Mouse (Mus musculus): ENCODE measurements at regions not wholly inside any gene's neighbourhood (a gene's known extent, or its start where the extent isn't known, plus 50 kb on each side); places are given as distances from the start of the nearest gene placed in this dataset.

- DNase-seq (ENCODE audit: low read depth, low spot score) = peak; percentile 64
These were observed 124.9 kb upstream of the Nmur2 start for GRCm38 (mm10) chr11:56165759-56166158.

- DNase-seq (ENCODE audit: low read depth, low spot score) = no peak
These were observed 119.5 kb upstream of the Nmur2 start for GRCm38 (mm10) chr11:56160286-56160685.

GRCm38 (mm10) chr11:56159412-56160074, 118.7 kb upstream of the Nmur2 start:
- no peak for DNase-seq (ENCODE audit: low read depth, low spot score)

GRCm38 (mm10) chr11:56150825-56151342, 110.1 kb upstream of the Nmur2 start:
- no peak for DNase-seq (ENCODE audit: low read depth, low spot score)

- DNase-seq (ENCODE audit: low read depth, low spot score) = no peak
These were observed 108.9 kb upstream of the Nmur2 start for GRCm38 (mm10) chr11:56149752-56150151.

GRCm38 (mm10) chr11:56148956-56149355, 108.1 kb upstream of the Nmur2 start:
- DNase-seq (ENCODE audit: low read depth, low spot score) = no peak

- no peak for DNase-seq (ENCODE audit: low read depth, low spot score)
These were observed 105.9 kb upstream of the Nmur2 start for GRCm38 (mm10) chr11:56146708-56147107.

- DNase-seq (ENCODE audit: low read depth, low spot score) = peak; percentile 60
These were observed 90.6 kb upstream of the Nmur2 start for GRCm38 (mm10) chr11:56131339-56131823.

GRCm38 (mm10) chr11:56116553-56117232, 75.9 kb upstream of the Nmur2 start:
- DNase-seq (ENCODE audit: low read depth, low spot score) = peak; percentile 45

- DNase-seq (ENCODE audit: low read depth, low spot score) = peak; percentile 36
These were observed 67.1 kb upstream of the Nmur2 start for GRCm38 (mm10) chr11:56107929-56108328.

- peak; percentile 52 for DNase-seq (ENCODE audit: low read depth, low spot score)
These were observed 64.8 kb upstream of the Nmur2 start for GRCm38 (mm10) chr11:56105632-56106031.

GRCm38 (mm10) chr11:56092891-56093290, 52.1 kb upstream of the Nmur2 start:
- DNase-seq (ENCODE audit: low read depth, low spot score) = no peak

Measured in telencephalon, adult 2 months (tissue).